Mouse (Mus musculus): ENCODE measurements around the gene AY761185.
"Not testable (repeated sequence)": the region's sequence is repeated elsewhere in the genome, so short reads cannot be mapped to it uniquely, and the experiment has no call there.

The AY761185 gene

GRCm38 (mm10) chr8:20944610-20945009 lies at the start of gene AY761185:
Gene AY761185, minus strand, starts transcription at chr8:20944710.
- Histone ChIP-seq H3K9me3 (ENCODE audit: low read length) (no peaks in the 10 kb centered on the region), H3K4me1 (replicated peaks; ENCODE audit: low read depth, low read length) (no peaks in the 10 kb centered on the region), H3K4me3 (replicated peaks; ENCODE audit: low read length) (no peak within 1 kb of the TSS), H3K27me3 (ENCODE audit: insufficient read depth, low read length) (no peaks in the 10 kb centered on the region), H3K36me3 (ENCODE audit: insufficient read depth, low read length) (no peaks in the 10 kb centered on the region)
- no peak for TF ChIP-seq NANOG (IDR thresholded peaks at IDR 0.05; ENCODE audit: borderline replicate concordance, low read length)
- TF ChIP-seq CTCF (conservative IDR thresholded peaks at IDR 0.05; ENCODE audit: low read length): no peak
- no peak for TF ChIP-seq POU5F1 (IDR thresholded peaks at IDR 0.05; ENCODE audit: borderline replicate concordance, low read length)

GRCm38 (mm10) chr8:20994042-20994441 lies 49.5 kb upstream of the AY761185 start:
- not testable (repeated sequence) for H3K27me3 ChIP-seq (ENCODE audit: insufficient read depth, low read length); H3K36me3 ChIP-seq (ENCODE audit: insufficient read depth, low read length); H3K4me3 ChIP-seq (replicated peaks; ENCODE audit: low read length); H3K4me1 ChIP-seq (replicated peaks; ENCODE audit: low read depth, low read length)
- peaks cover 28% of the 10 kb centered on the region for H3K9me3 ChIP-seq (ENCODE audit: low read length)

- Histone ChIP-seq H3K9me3 (ENCODE audit: low read length) (peaks cover 18% of the 10 kb centered on the region; the same call in 1 of the 2 replicates), H3K4me3 (replicated peaks; ENCODE audit: low read length) (no peak overlapping the region), H3K36me3 (ENCODE audit: insufficient read depth, low read length) (no peaks in the 10 kb centered on the region), H3K4me1 (replicated peaks; ENCODE audit: low read depth, low read length) (no peaks in the 10 kb centered on the region), H3K27me3 (ENCODE audit: insufficient read depth, low read length) (no peaks in the 10 kb centered on the region)
- no peak for TF ChIP-seq CTCF (conservative IDR thresholded peaks at IDR 0.05; ENCODE audit: low read length)
- TF ChIP-seq POU5F1 (IDR thresholded peaks at IDR 0.05; ENCODE audit: borderline replicate concordance, low read length): no peak
- no peak for TF ChIP-seq NANOG (IDR thresholded peaks at IDR 0.05; ENCODE audit: borderline replicate concordance, low read length)
Observed at GRCm38 (mm10) chr8:20979846-20980245, 35.3 kb upstream of the AY761185 start.

GRCm38 (mm10) chr8:20964531-20964930 lies 20.0 kb upstream of the AY761185 start:
- Histone ChIP-seq H3K36me3 (ENCODE audit: insufficient read depth, low read length) (no peaks in the 10 kb centered on the region), H3K9me3 (ENCODE audit: low read length) (no peaks in the 10 kb centered on the region), H3K27me3 (ENCODE audit: insufficient read depth, low read length) (no peaks in the 10 kb centered on the region), H3K4me1 (replicated peaks; ENCODE audit: low read depth, low read length) (no peaks in the 10 kb centered on the region), H3K4me3 (replicated peaks; ENCODE audit: low read length) (no peak overlapping the region)
- no peak for TF ChIP-seq CTCF (conservative IDR thresholded peaks at IDR 0.05; ENCODE audit: low read length)

GRCm38 (mm10) chr8:20921971-20922370 lies 22.5 kb downstream of the AY761185 start, which contains the start of gene Gm6040:
Gene Gm6040, minus strand, starts transcription at chr8:20922071.
- Histone ChIP-seq H3K36me3 (ENCODE audit: insufficient read depth, low read length) (no peaks in the 10 kb centered on the region), H3K9me3 (ENCODE audit: low read length) (no peaks in the 10 kb centered on the region), H3K4me1 (replicated peaks; ENCODE audit: low read depth, low read length) (no peaks in the 10 kb centered on the region), H3K4me3 (replicated peaks; ENCODE audit: low read length) (no peak within 1 kb of the TSS), H3K27me3 (ENCODE audit: insufficient read depth, low read length) (no peaks in the 10 kb centered on the region)
- no peak for TF ChIP-seq NANOG (IDR thresholded peaks at IDR 0.05; ENCODE audit: borderline replicate concordance, low read length)
- TF ChIP-seq CTCF (conservative IDR thresholded peaks at IDR 0.05; ENCODE audit: low read length): no peak
- no peak for TF ChIP-seq POU5F1 (IDR thresholded peaks at IDR 0.05; ENCODE audit: borderline replicate concordance, low read length)

- H3K27me3 ChIP-seq (ENCODE audit: insufficient read depth, low read length): no peaks in the 10 kb centered on the region
- H3K9me3 ChIP-seq (ENCODE audit: low read length): no peaks in the 10 kb centered on the region
- no peak overlapping the region for H3K4me3 ChIP-seq (replicated peaks; ENCODE audit: low read length)
- no peaks in the 10 kb centered on the region for H3K36me3 ChIP-seq (ENCODE audit: insufficient read depth, low read length)
- no peak for TF ChIP-seq CTCF (conservative IDR thresholded peaks at IDR 0.05; ENCODE audit: low read length)
- TF ChIP-seq POU5F1 (IDR thresholded peaks at IDR 0.05; ENCODE audit: borderline replicate concordance, low read length): no peak
- no peak for TF ChIP-seq NANOG (IDR thresholded peaks at IDR 0.05; ENCODE audit: borderline replicate concordance, low read length)
- no peaks in the 10 kb centered on the region for H3K4me1 ChIP-seq (replicated peaks; ENCODE audit: low read depth, low read length)
Observed at GRCm38 (mm10) chr8:20912288-20912687, 32.2 kb downstream of the AY761185 start.

GRCm38 (mm10) chr8:20908256-20908655 lies 36.3 kb downstream of the AY761185 start:
- TF ChIP-seq POU5F1 (IDR thresholded peaks at IDR 0.05; ENCODE audit: borderline replicate concordance, low read length) (no peak), CTCF (conservative IDR thresholded peaks at IDR 0.05; ENCODE audit: low read length) (no peak), NANOG (IDR thresholded peaks at IDR 0.05; ENCODE audit: borderline replicate concordance, low read length) (no peak)
- Histone ChIP-seq H3K27me3 (ENCODE audit: insufficient read depth, low read length) (no peaks in the 10 kb centered on the region), H3K36me3 (ENCODE audit: insufficient read depth, low read length) (no peaks in the 10 kb centered on the region), H3K4me1 (replicated peaks; ENCODE audit: low read depth, low read length) (no peaks in the 10 kb centered on the region), H3K9me3 (ENCODE audit: low read length) (no peaks in the 10 kb centered on the region), H3K4me3 (replicated peaks; ENCODE audit: low read length) (no peak overlapping the region)

GRCm38 (mm10) chr8:20907119-20907518 lies 37.4 kb downstream of the AY761185 start:
- TF ChIP-seq POU5F1 (IDR thresholded peaks at IDR 0.05; ENCODE audit: borderline replicate concordance, low read length) (no peak), NANOG (IDR thresholded peaks at IDR 0.05; ENCODE audit: borderline replicate concordance, low read length) (no peak), CTCF (conservative IDR thresholded peaks at IDR 0.05; ENCODE audit: low read length) (no peak)
- no peaks in the 10 kb centered on the region for H3K4me1 ChIP-seq (replicated peaks; ENCODE audit: low read depth, low read length)
- no peaks in the 10 kb centered on the region for H3K9me3 ChIP-seq (ENCODE audit: low read length)
- no peak overlapping the region for H3K4me3 ChIP-seq (replicated peaks; ENCODE audit: low read length)
- no peaks in the 10 kb centered on the region for H3K36me3 ChIP-seq (ENCODE audit: insufficient read depth, low read length)
- no peaks in the 10 kb centered on the region for H3K27me3 ChIP-seq (ENCODE audit: insufficient read depth, low read length)

GRCm38 (mm10) chr8:20902527-20902926 lies 42.0 kb downstream of the AY761185 start, which contains the start of gene Gm15056:
Gene Gm15056, minus strand, starts transcription at chr8:20902627.
- H3K36me3 ChIP-seq (ENCODE audit: insufficient read depth, low read length): no peaks in the 10 kb centered on the region
- no peaks in the 10 kb centered on the region for H3K9me3 ChIP-seq (ENCODE audit: low read length)
- H3K27me3 ChIP-seq (ENCODE audit: insufficient read depth, low read length): no peaks in the 10 kb centered on the region
- H3K4me1 ChIP-seq (replicated peaks; ENCODE audit: low read depth, low read length): no peaks in the 10 kb centered on the region
- TF ChIP-seq POU5F1 (IDR thresholded peaks at IDR 0.05; ENCODE audit: borderline replicate concordance, low read length) (no peak), NANOG (IDR thresholded peaks at IDR 0.05; ENCODE audit: borderline replicate concordance, low read length) (no peak), CTCF (conservative IDR thresholded peaks at IDR 0.05; ENCODE audit: low read length) (no peak)
- H3K4me3 ChIP-seq (replicated peaks; ENCODE audit: low read length): no peak within 1 kb of the TSS

All from E14TG2a.4 (cell line).